Mouse (Mus musculus): ENCODE data around the gene Timeless. TPM values are rescaled to one million over a fixed set of nuclear protein-coding genes. Genes with fewer than 3 reads are reported as not detected.
"Not testable (repeated sequence)": the region's sequence is repeated elsewhere in the genome, so short reads cannot be mapped to it uniquely, and the experiment has no call there.

Gene Timeless
- polyA plus RNA-seq, 1 experiment from 2014 or later = 22.3 TPM

GRCm38 (mm10) chr10:128258953-128259352 lies 27.1 kb downstream of the Timeless start:
- Histone ChIP-seq H3K4me1 (replicated peaks) (no peaks in the 10 kb centered on the region), H3K27me3 (no peaks in the 10 kb centered on the region), H3K36me3 (no peaks in the 10 kb centered on the region), H3K4me3 (no peak overlapping the region), H3K4me2 (no peak overlapping the region), H3K9ac (no peak overlapping the region), H3K9me3 (replicated peaks) (no peaks in the 10 kb centered on the region), H3K27ac (no peak overlapping the region; the same call in 1 of the 2 replicates)
- ATAC-seq (replicated peaks; ENCODE audit: insufficient number of reproducible peaks, insufficient read depth, low FRiP score, low read depth) = peak; percentile 47; the same call in 1 of the 2 replicates
- WGBS = 68% methylated on average over 4 of the region's 4 CpGs

GRCm38 (mm10) chr10:128259946-128260345 lies 28.1 kb downstream of the Timeless start:
- no peak overlapping the region for H3K4me2 ChIP-seq
- 81% methylated on average over 5 of the region's 5 CpGs for WGBS
- H3K9ac ChIP-seq = no peak overlapping the region
- no peaks in the 10 kb centered on the region for H3K4me1 ChIP-seq (replicated peaks)
- no peaks in the 10 kb centered on the region for H3K36me3 ChIP-seq
- H3K27me3 ChIP-seq = no peaks in the 10 kb centered on the region
- no peak for ATAC-seq (replicated peaks; ENCODE audit: insufficient number of reproducible peaks, insufficient read depth, low FRiP score, low read depth)
- no peaks in the 10 kb centered on the region for H3K9me3 ChIP-seq (replicated peaks)
- H3K27ac ChIP-seq = no peak overlapping the region
- H3K4me3 ChIP-seq = no peak overlapping the region

DNA sequence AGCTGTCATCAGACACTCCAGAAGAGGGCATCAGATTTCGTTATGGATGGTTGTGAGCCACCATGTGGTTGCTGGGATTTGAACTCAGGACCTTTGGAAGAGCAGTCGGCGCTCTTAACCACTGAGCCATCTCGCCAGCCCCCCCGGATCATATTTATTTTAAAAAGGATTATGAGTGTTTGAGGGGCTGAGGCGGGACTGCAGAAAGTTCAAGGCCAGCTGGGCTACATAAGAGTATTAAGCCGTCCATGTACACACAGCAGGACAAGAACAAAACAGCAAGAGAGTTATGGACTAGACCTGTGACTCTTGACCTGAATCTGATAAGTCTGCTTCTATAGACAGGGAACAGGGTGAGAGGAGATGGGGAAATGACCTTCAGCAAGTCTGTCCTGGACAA lies 28.5 kb downstream of the Timeless start:
- H3K27me3 ChIP-seq; H3K4me3 ChIP-seq; ATAC-seq (replicated peaks; ENCODE audit: insufficient number of reproducible peaks, insufficient read depth, low FRiP score, low read depth); H3K27ac ChIP-seq; H3K9ac ChIP-seq; H3K36me3 ChIP-seq; H3K4me1 ChIP-seq (replicated peaks); H3K9me3 ChIP-seq (replicated peaks); H3K4me2 ChIP-seq: not testable (repeated sequence)
- 80% methylated on average over 7 of the region's 7 CpGs for WGBS

DNA sequence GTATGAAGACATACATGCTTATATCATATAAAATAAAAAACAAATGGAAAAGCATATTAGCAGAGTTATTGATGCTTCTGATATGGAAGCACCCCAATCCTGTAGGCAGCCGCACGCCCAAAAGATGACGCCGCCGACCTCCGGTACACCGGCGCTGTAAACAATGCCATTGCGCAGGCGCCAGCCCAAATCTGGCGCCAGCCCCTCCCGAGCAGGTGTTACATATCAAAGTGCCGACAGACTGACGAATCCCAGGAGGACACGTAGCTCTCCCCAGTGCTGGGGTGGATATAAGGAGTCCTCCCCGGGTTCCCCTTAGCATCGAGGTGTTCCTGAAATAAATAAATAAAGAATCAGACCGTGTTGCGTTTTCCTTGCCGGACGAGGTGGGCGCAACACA lies 30.4 kb downstream of the Timeless start:
- no peaks in the 10 kb centered on the region for H3K36me3 ChIP-seq
- peak overlapping the region; percentile 39 for H3K4me2 ChIP-seq
- H3K9me3 ChIP-seq (replicated peaks) = no peaks in the 10 kb centered on the region
- H3K4me3 ChIP-seq = peak overlapping the region; percentile 25
- no peak for ATAC-seq (replicated peaks; ENCODE audit: insufficient number of reproducible peaks, insufficient read depth, low FRiP score, low read depth)
- no peak overlapping the region for H3K9ac ChIP-seq
- H3K4me1 ChIP-seq (replicated peaks) = no peaks in the 10 kb centered on the region
- no peak overlapping the region for H3K27ac ChIP-seq
- H3K27me3 ChIP-seq = no peaks in the 10 kb centered on the region
- WGBS = 60% methylated on average over 22 of the region's 22 CpGs

GRCm38 (mm10) chr10:128263393-128264310 lies 31.8 kb downstream of the Timeless start:
- Histone ChIP-seq H3K4me2 (no peak overlapping the region), H3K9me3 (replicated peaks) (no peaks in the 10 kb centered on the region), H3K9ac (no peak overlapping the region), H3K4me1 (replicated peaks) (no peaks in the 10 kb centered on the region), H3K27ac (no peak overlapping the region), H3K36me3 (no peaks in the 10 kb centered on the region), H3K27me3 (no peaks in the 10 kb centered on the region), H3K4me3 (no peak overlapping the region)
- ATAC-seq (replicated peaks; ENCODE audit: insufficient number of reproducible peaks, insufficient read depth, low FRiP score, low read depth) = no peak
- WGBS = 73% methylated on average over 6 of the region's 6 CpGs

- Histone ChIP-seq H3K27ac (no peak within 1 kb of the TSS), H3K4me3 (no peak within 1 kb of the TSS), H3K9ac (no peak within 1 kb of the TSS), H3K36me3 (no peaks in the 10 kb centered on the region), H3K27me3 (no peaks in the 10 kb centered on the region), H3K4me2 (no peak within 1 kb of the TSS; the same call in 1 of the 2 replicates), H3K4me1 (replicated peaks) (peaks cover 5% of the 10 kb centered on the region; the same call in 1 of the 2 replicates), H3K9me3 (replicated peaks) (no peaks in the 10 kb centered on the region)
- ATAC-seq (replicated peaks; ENCODE audit: insufficient number of reproducible peaks, insufficient read depth, low FRiP score, low read depth) = no peak
- 73% methylated on average over 6 of the region's 6 CpGs for WGBS
Observed at GRCm38 (mm10) chr10:128268371-128268770, 36.5 kb downstream of the Timeless start, which contains the start of gene Apof. Apof (plus strand) TSS chr10:128268671.

DNA sequence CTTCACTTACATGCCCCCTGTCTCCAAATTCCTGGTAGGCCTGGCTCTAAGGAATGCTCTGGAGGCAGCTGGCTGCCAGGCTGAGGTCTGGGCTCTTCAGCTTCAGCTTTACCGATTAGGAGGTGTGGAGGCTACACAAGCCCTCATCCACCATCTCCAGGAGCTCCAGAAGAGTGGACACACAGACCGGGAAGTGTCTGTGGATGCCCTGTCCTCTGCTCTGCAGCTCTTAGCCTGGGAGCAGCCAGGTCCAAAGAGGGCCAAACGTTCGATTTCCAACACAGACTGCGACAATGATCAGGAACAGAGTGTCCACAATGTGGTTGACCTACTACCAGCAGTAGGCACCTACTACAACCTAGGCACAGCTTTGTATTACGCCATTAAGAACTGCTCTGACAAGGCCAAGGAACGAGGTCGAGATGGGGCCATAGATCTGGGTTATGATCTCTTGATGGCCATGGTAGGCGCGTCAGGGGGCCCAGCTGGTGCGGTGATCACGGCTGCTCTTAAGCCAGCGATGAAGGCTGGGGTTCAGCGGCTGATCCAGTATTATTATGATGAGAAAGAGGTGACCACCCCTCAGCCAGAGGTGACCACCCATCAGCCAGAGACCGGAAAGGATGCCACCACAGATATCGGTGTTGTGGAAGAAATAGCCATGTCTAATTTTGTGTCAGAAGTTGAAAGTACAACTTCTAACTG lies 37.5 kb downstream of the Timeless start:
- no peaks in the 10 kb centered on the region for H3K36me3 ChIP-seq
- H3K27me3 ChIP-seq = no peaks in the 10 kb centered on the region
- H3K4me2 ChIP-seq = peak overlapping the region; percentile 76; the same call in 1 of the 2 replicates
- H3K4me1 ChIP-seq (replicated peaks) = peaks cover 8% of the 10 kb centered on the region; the same call in 1 of the 2 replicates
- no peak overlapping the region for H3K9ac ChIP-seq
- WGBS = 89% methylated on average over 16 of the region's 16 CpGs
- no peak overlapping the region for H3K27ac ChIP-seq
- H3K9me3 ChIP-seq (replicated peaks) = no peaks in the 10 kb centered on the region
- peak overlapping the region; percentile 98 for H3K4me3 ChIP-seq
- ATAC-seq (replicated peaks; ENCODE audit: insufficient number of reproducible peaks, insufficient read depth, low FRiP score, low read depth) = no peak

DNA sequence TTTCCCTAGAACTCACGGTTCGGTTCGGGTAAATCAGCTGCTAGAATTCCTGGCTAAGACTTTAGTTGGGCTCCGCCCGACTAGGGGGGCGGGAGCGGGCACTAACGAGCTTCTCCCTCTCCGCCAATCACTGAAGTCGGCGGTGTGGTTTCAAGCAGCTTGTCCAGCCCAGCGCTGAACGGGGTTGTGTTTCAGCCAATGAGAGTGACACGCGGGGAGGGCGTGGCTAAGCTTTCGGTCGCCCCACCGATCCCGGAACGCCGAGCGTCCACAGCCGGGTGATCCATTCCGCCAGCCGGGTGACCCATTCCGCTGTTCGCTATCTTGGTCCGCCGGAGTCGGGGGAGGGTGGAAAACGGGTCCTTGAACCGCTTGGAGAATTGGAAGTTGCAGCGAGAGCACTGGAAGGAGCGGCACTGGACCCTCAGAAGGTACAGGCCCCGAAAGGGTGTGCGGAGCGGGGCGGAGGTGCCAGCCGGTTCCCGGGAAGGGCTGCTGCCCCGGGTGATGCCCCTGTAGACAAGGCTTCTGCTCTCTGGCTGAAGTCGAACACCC lies 38.5 kb downstream of the Timeless start, which contains the start of gene Stat2:
TSS of gene Stat2 (plus strand) at position 273 of the 555 bp plus-strand sequence.
- Histone ChIP-seq H3K4me2 (peak within 1 kb of the TSS; percentile 76), H3K9ac (peak within 1 kb of the TSS; percentile 85), H3K27ac (peak within 1 kb of the TSS; percentile 85), H3K36me3 (no peaks in the 10 kb centered on the region), H3K4me1 (replicated peaks) (peaks cover 8% of the 10 kb centered on the region; the same call in 1 of the 2 replicates), H3K27me3 (no peaks in the 10 kb centered on the region), H3K4me3 (peak within 1 kb of the TSS; percentile 98), H3K9me3 (replicated peaks) (no peaks in the 10 kb centered on the region)
- ATAC-seq (replicated peaks; ENCODE audit: insufficient number of reproducible peaks, insufficient read depth, low FRiP score, low read depth) = peak; percentile 100
- WGBS = under 1% methylated on average over 43 of the region's 43 CpGs

- 39% methylated on average over 7 of the region's 7 CpGs for WGBS
- no peaks in the 10 kb centered on the region for H3K9me3 ChIP-seq (replicated peaks)
- no peaks in the 10 kb centered on the region for H3K27me3 ChIP-seq
- peak overlapping the region; percentile 85 for H3K9ac ChIP-seq
- H3K4me3 ChIP-seq = peak overlapping the region; percentile 98
- H3K4me1 ChIP-seq (replicated peaks) = peaks cover 8% of the 10 kb centered on the region; the same call in 1 of the 2 replicates
- H3K27ac ChIP-seq = peak overlapping the region; percentile 85
- ATAC-seq (replicated peaks; ENCODE audit: insufficient number of reproducible peaks, insufficient read depth, low FRiP score, low read depth) = no peak
- no peaks in the 10 kb centered on the region for H3K36me3 ChIP-seq
- peak overlapping the region; percentile 76 for H3K4me2 ChIP-seq
Observed at GRCm38 (mm10) chr10:128270866-128271265, 39.0 kb downstream of the Timeless start.

DNA sequence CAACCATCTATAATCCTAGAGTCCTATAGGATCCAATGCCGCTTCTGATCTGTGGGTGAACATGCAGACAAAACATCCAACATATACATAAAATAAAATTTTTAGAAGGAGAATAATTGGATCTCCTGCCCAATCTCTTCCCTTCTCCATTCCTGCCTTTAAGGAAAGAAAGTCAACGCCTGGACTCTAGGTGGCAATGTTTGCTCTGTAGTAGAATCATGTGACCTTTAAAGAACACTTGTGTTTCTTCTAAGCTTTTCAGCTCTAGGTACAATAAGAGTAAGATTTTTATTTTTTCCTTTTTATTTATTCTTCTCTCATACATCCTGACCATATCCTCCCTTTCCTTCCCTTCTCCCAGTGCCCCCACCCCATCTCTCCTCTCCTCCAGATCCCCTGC lies 40.0 kb downstream of the Timeless start:
- Histone ChIP-seq H3K4me1 (replicated peaks) (peaks cover 8% of the 10 kb centered on the region; the same call in 1 of the 2 replicates), H3K9ac (no peak overlapping the region), H3K27ac (no peak overlapping the region), H3K27me3 (no peaks in the 10 kb centered on the region), H3K4me3 (no peak overlapping the region), H3K4me2 (no peak overlapping the region), H3K36me3 (peaks cover 4% of the 10 kb centered on the region; the same call in 1 of the 2 replicates), H3K9me3 (replicated peaks) (no peaks in the 10 kb centered on the region)
- 68% methylated on average over 2 of the region's 2 CpGs for WGBS
- no peak for ATAC-seq (replicated peaks; ENCODE audit: insufficient number of reproducible peaks, insufficient read depth, low FRiP score, low read depth)

- WGBS = 93% methylated on average over 6 of the region's 7 CpGs
- not testable (repeated sequence) for H3K9me3 ChIP-seq (replicated peaks); H3K9ac ChIP-seq; H3K4me3 ChIP-seq; H3K4me2 ChIP-seq; H3K27ac ChIP-seq; H3K36me3 ChIP-seq; H3K27me3 ChIP-seq; H3K4me1 ChIP-seq (replicated peaks); ATAC-seq (replicated peaks; ENCODE audit: insufficient number of reproducible peaks, insufficient read depth, low FRiP score, low read depth)
Observed at GRCm38 (mm10) chr10:128272819-128273439, 41.1 kb downstream of the Timeless start.
